Mouse (Mus musculus) mature B cell (primary cell): ENCODE measurements around the gene Dgki.

Source experiments
- in situ Hi-C: fragments of 300-500 bp; cut with MboI; formaldehyde crosslinking; loops from 2 replicates; pipeline ENCODE4 v1.14.3; 2019

Dgki gene

DNA sequence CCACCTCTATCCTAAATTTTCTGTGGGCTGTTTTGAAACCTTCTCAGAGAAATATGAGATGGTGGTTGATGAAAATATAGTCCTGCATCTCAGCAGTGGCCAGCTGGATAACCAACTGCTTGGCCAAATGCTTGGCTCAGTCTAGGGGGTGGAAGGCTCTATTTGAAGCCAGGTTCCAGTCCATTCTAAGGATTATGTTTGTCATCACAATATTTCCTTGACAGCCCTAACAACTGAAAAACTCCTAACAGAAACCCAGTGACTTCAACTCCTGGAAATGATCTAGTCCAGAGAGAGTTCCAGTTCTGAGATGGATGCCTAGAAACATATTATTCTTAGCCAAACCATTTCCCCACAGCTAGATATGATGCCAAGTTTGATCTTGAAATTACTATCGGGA, 454.7 kb downstream of the Dgki start:
- in situ Hi-C loops, result no loop called here

DNA sequence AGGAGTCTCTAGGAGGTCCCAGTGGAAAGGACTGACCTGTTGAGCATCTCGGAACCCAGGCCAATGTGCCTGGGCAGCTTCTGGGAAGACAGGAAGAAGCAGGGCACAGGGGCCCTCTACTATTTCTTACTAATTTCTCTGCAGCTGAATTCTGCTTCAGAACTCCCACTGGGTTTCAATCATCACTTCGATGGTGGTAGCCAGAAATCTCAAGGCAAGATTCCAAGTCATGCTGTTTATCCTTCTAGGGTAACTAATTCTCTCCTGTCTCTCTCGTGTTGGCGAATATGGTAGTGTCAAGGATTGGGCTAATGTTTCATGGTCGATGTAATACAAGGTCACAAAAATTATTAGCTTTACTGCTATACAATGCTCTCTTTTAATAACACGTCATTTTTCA, 455.7 kb downstream of the Dgki start:
- in situ Hi-C loops, result no loop called here

DNA sequence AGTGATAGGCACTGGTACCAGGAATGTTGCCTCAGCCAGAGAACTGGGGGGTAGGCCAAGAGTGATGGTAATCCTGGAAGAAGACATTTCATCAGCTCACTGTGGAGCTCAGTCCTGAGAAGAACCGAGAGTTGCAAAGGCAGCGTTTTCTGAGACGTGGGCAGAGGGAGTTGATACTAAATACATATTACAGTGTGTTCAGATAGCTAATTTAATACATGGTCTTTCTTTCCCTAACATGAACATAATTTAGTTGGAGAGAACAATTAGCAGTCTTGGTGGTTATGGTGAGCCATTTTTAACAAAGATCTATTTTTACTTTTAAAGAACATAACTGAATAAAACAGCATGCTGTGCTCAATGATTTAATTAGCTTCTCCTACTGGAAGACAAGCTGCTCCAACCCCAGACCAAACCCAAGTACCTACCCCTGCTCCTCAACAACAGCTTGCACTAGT, 456.9 kb downstream of the Dgki start:
- in situ Hi-C loops, result no loop called here

DNA sequence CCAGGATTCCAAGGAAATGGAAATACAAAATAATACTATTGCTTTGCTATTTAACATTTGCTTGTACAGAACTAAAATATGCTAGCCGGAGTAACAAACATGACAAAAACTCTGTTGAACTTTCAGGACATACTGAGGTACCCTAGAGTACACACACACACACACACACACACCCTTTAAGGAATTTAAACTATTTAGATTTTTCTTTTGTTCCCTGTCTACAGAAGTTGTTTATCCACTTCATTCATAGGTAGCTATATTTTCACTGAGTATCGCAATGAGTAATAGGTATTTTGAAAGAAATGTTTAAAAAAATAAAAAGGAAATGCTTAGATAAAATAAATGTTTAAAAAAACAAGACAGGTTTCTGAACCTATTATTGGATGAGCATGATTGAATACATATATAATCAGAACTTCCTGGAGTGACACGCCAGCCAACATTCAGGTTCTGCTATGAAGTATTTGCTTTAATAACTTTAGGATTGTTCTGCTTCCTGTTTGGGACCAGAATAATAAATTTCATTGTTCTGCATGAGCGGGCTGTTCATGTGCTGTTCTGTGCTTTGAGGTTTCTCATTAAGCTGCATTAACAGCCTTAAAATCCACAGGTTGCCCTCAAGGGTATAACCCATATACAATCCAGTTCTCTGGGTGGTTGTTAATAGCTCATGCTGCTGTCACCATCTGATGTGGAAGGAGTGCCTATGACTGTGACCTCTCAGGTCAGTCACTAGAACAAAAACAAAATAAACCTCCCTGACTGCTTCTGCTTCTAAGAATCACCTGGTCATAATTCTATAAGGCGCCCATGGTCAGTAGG, 457.7 kb downstream of the Dgki start:
- in situ Hi-C loops, result no loop called here

DNA sequence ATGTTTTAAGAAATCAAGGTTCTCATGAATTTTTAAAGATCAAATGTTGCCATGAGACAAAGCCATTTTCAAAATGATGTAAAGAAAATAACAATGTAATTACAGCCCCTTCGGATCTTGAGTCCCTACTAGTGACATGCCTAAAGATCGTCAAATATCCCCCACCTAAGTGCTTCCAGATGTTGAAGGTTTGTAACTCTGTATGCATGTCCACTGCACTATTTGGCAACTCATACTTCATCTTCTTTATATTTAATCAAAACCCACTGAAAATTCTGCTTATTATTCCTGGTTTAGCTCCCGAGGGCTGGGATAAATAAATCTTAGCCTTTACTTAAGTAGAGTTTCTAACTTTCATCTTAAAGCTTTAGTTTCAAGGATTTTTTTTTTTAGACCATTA, 458.3 kb downstream of the Dgki start:
- in situ Hi-C loops, result no loop called here

DNA sequence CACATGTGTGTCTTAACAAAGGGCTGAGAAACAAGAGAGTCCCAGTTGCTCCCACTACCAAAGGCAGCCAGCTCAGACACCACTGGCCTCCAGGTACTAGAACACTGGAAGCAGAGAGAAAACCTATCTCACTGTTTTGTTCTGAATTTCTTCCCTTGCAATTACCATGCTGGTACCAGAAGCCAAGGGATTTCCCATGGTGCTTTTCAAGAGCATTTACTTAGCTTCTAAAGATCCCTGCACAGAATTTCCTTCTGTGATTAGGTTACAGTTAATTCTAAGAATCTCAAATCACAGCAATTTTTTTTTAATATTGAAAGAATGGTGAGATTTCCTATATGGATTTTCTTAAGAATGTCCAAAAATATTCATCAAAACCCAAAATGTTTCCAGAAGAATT, 458.8 kb downstream of the Dgki start:
- in situ Hi-C loops, result no loop called here

DNA sequence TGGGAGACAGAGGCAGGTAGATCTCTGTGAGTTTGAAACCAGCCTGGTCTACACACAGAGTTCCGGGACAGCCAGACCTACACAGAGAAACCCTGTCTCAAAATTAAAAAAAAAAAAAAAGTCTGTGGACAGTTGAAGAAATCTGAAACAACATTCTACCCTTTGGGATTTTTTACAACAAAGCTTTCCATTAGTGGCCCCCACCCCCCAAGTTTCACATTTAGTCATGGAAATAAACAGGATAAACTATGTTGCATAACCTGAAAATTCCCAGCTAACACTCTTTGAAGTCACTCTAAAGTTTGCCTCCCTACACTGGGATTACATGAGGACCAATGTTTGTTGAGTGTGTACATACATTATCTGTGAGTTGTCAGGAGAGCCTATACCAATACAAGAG, 461.2 kb downstream of the Dgki start:
- in situ Hi-C loops, result no loop called here

DNA sequence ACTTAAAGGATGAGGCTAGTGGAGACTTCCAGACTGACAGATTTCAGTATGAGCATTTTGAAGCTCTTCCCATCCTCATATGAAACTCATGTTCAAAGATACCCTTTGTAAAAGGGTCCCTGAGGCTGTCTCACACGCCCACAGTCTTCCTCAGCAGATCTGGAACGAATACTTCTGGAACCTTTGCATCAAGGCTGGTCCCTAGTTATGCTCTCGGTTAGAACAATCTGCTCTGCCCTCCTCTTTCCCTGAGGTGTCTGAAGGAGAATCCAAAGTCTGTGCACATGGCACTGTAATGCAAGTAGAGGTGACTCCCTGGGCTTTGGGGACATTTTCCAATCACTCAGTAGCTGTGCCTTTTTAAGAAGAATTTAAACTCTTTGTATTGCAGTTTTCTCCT, 464.6 kb downstream of the Dgki start:
- in situ Hi-C loops, result no loop called here

DNA sequence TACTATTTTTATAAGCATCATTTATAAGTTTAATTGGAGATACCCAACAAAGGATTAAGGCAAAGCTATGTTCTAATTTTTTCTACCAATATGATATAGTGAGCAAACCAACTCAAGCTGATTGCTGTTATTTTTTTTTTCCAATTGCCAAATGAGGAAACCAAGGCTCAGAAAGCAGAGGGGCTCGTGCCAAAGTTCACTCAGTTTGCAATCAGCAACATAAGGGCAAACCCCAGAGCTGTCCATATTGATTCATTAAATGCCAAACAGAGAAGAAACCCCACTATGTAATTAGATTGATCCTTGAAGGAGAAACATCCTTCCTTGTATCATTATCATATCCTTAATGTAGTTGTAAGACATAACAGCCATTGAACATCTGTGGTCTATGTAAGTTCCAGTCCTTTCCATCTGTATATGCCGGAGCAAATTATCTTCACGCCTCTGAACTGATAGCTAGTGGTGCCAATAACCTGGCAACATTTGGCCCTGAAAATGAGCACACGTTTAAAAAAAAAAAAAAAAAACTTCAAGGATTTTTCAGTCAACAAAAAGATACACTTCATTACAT, 465.2 kb downstream of the Dgki start:
- in situ Hi-C loops, result no loop called here

DNA sequence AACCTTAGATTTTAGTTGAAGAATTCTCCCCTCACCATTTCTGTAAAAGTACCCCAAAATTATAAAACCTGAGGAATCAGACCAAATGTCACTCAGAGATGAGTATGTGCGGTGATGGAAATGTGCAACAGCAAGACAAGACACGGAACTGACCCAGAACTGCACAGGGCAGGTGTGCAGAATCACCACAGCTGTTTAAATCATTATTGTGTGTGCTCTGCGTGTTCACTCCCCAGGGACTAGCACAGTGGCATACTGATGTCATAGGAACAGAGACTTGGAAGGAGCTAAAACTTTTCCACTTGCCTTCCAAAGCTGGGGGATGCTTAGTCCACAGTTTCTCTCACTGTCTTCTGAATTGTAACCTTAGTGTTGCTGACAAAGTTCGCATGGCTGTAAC, 467.3 kb downstream of the Dgki start:
- in situ Hi-C loops, result no loop called here

DNA sequence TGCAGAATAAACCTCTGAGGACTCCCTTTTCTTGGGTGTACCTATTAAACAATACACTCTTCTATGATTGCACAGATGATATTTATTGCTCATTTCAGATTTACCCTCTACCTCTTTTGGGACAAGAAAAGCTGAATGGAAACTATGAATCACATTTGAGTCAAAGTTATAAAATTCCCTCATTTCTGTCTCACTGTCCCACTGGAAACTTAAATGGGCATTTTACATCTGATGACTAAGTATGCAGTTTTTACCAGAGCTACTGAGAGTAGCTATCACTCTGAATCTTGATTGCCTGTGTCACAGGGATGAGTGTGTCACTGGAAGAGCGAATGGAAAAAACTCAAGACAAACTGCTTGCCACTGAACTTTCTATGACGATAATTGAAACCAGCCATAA, 467.8 kb downstream of the Dgki start:
- in situ Hi-C loops, result no loop called here

DNA sequence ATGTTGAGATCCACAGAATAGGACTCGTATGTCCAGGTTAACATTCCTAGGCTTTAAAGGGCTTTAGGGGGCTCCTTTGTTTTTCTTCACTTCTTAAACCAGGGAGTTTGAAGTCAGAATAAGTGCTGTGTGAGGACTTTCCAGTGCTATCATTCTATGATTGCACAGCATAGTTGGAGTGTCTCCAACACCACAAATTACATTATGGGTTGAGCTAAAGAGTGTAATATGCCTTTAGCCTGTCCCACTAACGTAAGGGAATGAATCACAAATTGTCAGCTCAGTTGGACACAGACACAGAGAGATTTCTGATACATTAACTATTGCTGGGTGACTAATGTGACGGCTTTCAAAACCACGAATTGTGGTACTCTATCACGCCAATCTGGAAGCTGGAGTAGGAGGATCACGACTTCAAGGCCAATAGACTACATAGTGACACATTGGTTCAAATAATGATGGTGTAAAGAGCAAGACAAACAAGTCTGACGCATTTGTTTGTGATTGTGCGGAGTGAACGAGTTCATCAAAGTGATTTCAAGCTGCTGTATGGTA, 469.5 kb downstream of the Dgki start:
- in situ Hi-C loops, result no loop called here

DNA sequence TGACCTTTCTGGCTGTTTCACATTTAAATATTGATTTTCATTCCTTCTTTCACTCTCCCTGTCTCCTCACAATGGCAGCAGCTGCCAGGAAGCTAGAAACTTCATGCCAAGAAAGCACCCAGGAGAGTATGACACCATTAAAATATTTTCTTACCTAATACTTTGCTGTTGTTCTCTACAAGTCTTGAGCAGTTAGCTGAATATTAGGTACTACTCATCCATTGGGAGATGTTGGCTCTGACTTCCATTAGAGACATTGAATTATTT, 480.3 kb downstream of the Dgki start:
- in situ Hi-C loops, result no loop called here

DNA sequence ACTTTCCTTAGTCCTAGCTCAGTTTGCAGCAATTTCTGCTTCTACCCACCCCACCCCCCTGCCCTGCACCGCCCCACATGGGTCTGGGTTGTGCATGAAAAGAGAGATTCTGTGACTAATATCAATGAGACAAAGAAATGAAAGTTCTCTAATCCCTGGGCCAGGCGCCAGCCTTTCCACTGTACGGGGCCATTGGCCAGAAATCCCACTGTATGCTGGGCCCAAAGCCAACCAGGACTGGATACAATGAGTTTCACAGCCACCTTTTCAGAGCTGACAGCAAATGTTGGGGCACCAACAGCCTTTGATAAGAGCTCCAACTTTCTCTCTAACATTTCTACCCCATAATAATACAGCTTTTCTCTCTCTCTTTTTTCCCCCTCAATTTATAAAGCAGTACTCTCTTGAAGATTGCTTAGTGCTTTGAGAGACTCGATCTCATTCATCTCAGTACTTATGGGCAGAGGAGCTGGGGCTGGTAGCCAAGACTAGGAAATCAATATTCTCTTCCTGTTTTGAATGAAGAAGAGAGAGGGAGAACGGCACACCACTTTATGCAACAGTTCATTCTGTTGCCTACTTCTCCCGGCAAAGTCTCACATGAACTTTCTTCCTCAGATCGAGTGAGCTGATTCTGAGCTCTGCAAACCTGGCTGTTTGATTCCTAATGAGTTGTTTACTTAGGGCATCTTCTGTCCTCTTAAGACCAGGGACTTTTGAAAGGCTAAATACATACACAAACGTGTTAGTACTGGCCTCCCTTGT, 480.8 kb downstream of the Dgki start:
- in situ Hi-C loops, result no loop called here

DNA sequence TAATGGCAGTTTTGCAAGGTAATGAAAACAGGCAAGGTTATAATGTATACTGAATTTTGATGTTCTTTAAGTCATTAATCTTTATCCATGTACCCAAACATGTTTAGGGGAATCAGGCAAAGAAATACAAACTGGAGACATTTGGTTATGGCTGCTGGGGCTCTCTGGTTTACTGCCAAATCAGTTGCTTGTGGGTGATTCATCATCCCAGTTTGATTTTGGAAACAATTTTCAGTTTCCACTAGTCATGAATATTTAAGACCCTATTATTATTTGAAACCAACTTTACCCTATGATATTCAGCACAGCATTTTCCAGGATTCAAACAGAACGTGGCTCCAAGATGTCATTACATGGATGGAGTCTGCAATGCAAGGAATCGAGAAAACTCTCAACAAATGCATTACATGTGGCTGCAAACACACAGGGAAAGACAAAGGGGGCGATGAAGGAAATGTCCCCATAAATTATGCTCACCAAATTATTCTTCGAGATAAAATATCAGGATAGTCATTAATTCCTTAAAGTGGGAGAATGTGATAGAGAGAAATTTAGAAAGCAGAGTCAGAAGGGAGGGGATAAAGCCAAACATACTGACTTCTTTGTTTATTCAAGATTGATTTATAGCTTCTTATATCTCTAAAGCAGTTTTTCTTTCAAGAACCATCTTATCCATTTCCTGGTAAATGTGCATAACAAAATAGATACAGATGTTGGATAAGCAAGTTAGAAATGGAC, 481.5 kb downstream of the Dgki start:
- in situ Hi-C loops, result no loop called here

DNA sequence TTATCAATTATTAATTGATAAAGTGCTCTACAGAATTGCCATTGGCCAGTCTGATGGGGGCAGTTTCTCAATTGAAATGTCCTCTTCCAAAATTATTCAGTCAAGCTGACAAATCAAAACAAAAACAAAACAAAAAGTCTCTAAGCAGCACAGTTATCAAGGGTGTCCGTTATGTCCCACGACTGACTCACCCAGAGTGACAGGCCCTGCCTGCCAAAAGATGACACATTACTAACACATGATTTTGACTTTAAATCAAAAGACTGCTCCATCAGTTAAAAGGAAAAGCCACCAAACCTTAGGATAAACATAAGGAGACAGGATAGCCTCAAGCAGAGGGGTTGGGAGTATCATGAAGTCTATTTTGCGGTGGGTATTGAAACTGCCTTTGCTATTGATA, 483.3 kb downstream of the Dgki start:
- in situ Hi-C loops, result no loop called here

DNA sequence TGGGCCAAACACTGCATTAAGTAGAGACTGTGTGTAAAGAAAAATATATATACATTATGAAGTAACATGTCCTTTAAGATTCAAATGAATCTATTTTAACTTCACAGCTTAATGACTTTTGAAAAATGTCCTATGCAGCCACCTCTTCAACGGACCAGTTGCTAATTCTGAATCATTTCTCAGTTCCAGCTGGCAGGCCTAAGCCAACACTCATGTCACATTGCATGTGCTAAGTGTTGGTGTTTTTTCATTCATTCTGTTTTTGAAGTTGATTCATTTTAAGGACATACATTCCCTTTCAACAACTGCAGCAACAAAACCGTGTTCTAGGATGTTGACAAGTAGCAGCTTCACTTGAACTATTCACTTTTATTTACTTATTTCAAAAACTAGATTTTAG, 484.0 kb downstream of the Dgki start:
- in situ Hi-C loops, result no loop called here

DNA sequence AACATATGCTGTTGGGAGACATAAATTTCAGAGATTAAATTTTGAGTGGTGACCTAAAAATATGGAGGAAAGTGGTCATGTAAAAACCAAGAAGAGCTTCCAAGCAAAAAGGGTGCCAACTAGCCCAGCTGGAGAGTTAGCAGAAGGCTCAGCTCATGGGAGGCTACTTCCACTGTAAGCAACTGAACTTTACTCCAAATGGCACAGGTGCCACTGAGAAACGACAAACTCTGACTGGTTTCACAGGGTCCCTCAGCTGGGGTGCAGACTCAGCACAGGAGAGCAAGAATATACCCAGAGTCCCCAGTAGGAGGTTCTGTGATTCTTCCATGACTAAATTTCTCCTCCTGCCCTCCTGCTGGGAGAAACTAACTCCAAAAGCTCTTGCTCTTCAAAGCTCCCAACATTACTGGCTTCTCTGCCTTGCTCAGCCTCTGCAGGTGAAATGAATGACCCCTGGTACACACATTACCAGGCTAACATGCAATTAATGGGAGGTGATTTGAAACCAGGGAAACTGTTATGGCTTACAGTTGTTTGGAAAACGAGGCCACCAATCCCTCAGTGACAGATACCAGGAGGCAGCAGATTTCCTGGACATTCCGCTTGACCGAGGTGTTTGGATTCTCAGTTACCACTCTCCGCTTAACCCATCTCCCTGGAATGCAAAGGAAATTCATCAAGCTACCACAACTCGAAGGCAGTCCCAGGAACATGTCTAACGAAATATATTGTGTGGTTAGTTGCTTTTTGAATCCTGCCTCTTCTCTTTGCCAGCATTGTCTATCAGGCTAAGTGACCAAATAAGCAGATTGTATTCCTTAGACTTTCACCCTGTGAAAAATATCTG, 487.1 kb downstream of the Dgki start:
- in situ Hi-C loops, result no loop called here

DNA sequence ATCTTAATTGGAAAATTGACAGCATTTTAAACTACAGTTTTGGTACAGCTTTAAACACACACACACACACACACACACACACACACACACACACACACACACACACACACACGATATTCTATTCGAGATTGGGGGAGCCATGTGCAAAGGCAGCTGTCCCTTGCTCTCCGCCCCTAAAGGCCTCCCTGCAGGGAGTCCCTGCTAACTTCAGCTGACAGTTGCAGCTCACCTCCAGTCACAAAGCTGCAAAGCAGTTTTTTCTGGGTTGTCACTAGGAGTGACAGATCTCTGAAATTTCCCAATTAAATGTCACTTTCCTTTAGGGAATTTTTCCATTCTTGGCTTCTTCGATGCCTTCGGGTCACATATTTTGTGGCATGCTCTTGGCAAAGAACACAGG, 489.5 kb downstream of the Dgki start:
- in situ Hi-C loops, result no loop called here

DNA sequence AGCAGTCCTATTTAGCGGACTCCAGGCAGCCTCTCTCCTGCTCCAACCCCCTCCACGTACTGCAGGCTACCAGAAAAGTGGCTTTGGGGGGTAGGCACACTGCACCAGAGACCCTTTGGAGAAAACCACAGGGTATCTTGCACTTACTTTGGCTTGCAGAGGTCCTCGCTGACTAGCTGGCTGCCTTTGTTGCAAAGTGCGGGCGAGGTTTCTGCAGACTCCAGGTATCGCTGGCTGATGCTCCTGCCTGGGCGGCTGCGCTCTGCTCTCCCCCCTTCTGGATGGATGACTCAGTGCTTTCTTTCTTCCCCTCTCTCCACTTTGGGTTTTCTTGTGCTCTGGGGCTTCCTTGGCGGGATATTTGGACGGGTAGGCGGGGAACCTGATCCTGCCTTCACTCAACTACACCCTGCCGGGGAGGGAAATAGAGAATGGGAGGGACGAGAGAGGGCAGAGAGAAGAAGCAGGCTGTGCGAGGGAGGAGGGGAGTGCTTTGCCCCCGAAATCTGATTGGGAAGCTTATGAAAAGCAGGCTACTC, 490.2 kb downstream of the Dgki start, which contains the start of gene Ptn:
Ptn (minus strand) TSS at position 474 of the 539 bp plus-strand sequence.
- in situ Hi-C loops, result no loop called here

DNA sequence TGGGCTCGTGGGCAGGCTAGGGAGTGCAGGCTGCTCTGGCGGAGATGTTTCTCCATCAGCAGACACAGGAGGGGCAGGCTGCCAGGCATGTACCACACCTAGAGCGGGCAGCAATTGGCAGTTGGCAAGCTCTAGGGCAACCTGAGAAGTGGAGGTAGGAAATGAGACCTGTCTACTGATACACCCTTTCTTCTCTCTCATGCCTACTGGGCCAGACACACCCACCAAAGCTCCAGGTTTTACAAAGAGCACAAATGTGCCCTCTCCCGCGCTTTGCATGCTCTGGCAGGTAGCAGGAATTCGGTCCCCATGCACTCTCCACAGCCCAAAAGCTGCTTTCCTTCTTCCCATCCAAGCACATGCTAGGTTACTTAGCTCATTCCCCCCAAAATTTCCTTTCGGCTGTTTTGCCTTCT, 490.7 kb downstream of the Dgki start:
- in situ Hi-C loops, result no loop called here
